Mouse (Mus musculus): Measurements from ENCODE around the gene Pllp. TPM values are rescaled to one million over a fixed set of nuclear protein-coding genes. Genes with fewer than 3 reads are reported as not detected.
A peak's percentile ranks its signal among the peaks of the same experiment; 100 is the strongest.

The Pllp gene
- total RNA-seq (2017): not detected in 3 replicates

DNA sequence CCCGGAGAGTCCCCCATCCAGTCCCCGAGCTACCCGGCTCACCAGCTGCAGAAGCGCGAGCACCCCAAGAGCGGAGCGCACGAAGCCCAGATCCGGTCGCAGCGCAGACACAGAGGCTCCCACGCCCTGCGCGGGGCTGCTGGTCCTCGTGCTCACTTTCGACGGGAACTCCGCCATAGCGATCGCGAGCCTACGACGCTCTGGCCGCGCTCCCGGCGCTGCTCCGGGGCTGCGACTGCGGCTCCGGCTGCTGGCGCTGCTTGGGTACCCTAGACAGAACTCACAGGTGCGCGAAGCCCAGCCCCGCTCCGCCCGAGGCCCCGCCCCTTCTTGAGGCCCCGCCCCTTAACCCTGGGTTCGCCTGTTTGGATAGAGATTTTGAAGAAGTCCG lies at the start of gene Pllp:
Gene Pllp (minus strand): TSS at position 285 of the 391 bp plus-strand sequence.
- ATAC-seq (replicated peaks; ENCODE audit: insufficient number of reproducible peaks, low FRiP score, low TSS enrichment, poor library complexity, severe bottlenecking): 0 out of 2 replicates have a peak, but pooled peaks have one; percentile 29

DNA sequence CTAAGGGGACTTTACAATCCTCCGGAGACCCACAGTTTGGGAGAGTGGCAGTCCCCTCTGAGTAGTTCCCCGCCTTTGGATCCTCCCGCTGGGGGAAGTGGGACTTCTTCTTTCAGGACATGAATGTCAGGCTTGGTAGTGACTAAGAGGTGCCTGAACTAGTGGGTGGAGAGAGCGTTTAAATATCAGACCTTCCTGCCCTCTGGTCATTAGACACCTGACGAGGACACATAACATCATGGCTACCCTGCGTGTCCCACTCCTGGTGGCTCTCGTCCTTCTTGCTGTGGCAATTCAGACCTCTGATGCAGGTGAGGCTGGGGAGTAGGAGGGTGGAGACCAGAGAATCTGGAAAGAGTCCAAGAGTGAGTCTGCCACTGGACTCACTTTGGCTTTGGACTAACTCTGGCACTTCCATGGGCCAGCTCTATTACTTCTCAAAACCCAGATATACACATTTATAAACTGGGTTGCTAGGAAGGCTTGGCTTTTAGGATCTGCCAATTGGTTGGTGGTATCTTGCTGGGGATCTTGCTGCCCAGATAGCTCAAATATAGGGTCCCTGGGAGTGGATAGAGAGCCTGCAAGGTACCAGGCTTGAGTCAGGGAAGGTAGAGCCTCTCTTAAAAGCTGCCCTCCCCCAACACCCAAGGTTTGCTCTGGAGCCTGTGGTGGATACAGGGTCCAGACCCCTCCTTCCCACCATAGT lies 49.6 kb upstream of the Pllp start, which contains the start of gene Ccl22:
Gene Ccl22 (plus strand): TSS at position 115 of the 709 bp plus-strand sequence.
- no peak for ATAC-seq (replicated peaks; ENCODE audit: insufficient number of reproducible peaks, low FRiP score, low TSS enrichment, poor library complexity, severe bottlenecking)

DNA sequence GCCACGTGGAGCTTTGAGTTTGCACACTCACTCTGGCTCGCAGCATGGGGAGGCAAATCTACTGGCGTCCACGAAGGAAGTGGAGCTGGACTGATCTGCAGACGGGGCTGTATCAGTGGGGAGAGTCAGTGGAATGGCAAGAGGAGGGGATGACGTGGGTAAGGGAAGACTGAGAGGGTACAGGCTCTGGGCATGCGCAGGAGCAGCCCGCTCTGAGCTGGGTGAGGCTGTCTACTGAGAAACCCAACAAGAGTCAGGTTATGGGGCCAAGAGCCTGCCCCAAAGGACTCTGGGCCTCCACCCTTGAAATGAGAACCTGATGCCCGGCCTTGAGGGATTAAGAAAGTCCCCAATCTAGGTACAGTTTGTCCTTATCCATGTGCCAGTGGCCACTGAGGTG lies 48.9 kb upstream of the Pllp start:
- no peak for ATAC-seq (replicated peaks; ENCODE audit: insufficient number of reproducible peaks, low FRiP score, low TSS enrichment, poor library complexity, severe bottlenecking)

DNA sequence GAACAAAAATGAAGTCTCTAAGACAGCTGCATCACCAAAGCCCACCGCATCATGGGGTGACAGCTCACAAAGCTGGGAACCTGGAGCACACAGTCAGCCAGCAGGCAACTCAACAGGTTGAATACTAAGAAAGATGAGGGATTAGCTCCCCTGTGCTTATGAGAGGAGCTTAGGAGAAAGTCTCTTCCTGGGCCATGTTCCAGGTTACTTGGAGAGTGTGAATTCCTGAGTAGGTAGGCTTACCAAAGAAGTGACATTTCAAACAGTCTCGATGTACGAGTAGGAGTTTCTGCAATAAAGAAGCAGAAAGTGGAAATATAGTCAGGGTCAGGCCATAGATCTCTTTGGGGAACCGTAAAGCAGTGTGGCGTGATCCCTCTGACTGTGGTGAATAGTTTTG lies 48.4 kb upstream of the Pllp start:
- ATAC-seq (replicated peaks; ENCODE audit: insufficient number of reproducible peaks, low FRiP score, low TSS enrichment, poor library complexity, severe bottlenecking): no peak

DNA sequence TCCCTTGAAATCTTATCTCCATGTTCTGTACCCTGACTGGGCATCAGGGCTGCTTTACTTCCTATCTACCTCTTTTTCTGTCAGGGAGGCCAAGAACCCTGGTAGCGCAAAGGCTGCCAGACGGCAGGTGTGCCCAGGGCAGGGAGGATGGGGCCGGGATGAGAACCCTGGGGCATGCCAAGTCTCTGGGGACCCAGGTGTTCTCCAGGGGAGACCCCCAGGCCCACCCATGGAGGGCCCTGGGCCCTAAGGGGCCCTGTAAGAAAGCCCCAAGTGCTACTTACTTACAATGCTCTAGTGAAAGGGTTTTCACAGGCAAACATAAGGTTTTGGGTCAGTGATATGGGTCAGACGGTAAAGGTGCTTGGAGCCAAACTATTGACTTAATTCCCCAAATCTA lies 45.6 kb upstream of the Pllp start:
- ATAC-seq (replicated peaks; ENCODE audit: insufficient number of reproducible peaks, low FRiP score, low TSS enrichment, poor library complexity, severe bottlenecking): no peak

DNA sequence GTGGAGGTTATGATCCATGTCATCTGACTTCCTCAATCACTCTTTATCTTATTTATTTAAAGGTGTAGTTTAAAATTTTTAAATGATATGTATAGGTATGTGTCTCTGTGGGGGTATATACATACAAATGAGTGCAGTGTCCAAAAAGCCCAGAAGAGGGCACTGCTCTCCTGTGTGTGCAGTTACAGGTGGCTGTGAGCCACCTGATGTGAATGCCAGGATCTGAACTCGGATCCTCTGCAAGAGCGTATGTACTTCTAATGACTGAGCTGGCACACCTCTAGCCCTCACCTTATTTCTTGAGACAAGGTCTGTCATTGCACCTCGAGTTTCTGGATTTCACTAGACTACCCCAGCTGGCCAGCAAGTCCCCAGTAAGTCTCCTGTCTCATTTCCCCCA lies 44.5 kb upstream of the Pllp start:
- ATAC-seq (replicated peaks; ENCODE audit: insufficient number of reproducible peaks, low FRiP score, low TSS enrichment, poor library complexity, severe bottlenecking): no peak

DNA sequence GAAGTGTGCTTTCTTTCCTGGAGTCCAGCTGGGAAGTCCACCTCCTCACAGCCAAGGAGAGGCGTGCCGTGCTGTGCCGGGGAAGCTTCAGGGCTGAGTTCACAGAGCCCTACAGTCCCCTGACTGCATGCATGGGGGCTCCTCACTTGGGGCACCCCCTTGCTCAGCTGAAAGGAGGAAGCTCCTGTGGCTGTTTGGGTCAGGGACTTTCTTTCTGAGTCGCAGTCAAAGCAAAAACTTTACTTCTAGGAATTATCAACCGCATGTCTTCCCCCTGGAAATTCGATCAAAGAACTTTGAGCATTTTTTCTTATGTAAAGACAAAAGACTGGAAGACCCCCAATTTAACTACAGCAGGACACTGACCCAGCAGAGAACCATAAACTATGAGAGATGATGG lies 43.8 kb upstream of the Pllp start:
- ATAC-seq (replicated peaks; ENCODE audit: insufficient number of reproducible peaks, low FRiP score, low TSS enrichment, poor library complexity, severe bottlenecking): no peak

DNA sequence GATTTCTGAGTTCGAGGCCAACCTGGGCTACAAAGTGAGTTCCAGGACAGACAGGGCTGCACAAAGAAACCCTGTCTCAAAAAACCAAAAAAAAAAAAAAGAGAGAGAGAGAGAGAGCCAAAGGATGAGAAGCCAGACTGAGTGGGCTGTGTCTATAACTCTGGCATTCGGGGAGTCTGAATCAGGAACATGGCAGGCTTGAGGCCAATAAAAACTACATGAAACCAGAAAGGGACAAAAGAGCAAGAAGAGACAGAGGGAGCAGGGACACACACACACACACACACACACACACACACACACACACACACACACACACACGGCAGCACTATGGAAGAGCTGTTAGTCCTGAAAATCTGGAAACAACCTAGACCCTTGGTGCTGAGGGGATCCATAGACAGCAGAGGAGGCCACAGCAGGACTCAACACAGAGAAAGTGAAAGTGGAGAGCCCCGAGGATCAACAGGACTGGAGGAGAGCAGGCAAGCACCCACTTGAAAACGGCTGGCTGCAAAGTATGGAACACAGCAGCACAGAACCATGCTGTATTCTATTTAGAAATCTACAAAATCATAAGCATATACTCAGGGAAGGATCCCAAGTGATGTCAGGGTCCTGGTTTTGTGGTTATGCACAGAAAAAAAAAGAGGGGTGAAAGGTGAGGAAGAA lies 39.5 kb upstream of the Pllp start:
- ATAC-seq (replicated peaks; ENCODE audit: insufficient number of reproducible peaks, low FRiP score, low TSS enrichment, poor library complexity, severe bottlenecking): no peak

DNA sequence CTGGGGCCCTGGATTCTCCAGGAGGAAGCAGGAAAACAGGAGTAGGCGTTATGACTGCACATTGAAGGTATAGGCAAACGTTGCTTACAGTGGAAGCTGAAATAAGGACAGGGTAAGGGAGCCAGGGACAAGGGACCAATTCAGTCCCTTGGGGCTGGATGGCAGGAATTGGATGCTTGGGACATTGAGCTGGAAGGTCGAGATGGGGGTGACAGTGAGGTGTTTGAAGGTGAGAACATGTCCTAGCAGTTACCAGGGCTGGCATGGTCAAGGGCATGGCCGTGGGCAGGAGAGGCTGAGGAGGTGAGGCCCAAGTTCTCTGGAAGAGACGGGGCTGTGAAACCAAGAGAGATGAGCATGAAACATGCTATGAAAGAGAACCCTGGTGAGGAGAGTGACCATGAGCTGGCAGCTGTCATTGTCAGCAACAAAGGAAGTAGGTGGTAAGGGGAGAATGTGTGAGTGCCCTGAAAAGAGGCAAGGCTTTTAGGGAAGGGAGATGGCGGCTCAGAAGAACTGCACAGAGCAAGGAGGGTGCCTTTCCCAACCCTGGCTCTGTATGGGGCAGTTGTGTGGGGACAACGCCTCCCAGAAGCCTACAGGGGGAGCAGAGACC lies 38.8 kb upstream of the Pllp start:
- no peak for ATAC-seq (replicated peaks; ENCODE audit: insufficient number of reproducible peaks, low FRiP score, low TSS enrichment, poor library complexity, severe bottlenecking)

DNA sequence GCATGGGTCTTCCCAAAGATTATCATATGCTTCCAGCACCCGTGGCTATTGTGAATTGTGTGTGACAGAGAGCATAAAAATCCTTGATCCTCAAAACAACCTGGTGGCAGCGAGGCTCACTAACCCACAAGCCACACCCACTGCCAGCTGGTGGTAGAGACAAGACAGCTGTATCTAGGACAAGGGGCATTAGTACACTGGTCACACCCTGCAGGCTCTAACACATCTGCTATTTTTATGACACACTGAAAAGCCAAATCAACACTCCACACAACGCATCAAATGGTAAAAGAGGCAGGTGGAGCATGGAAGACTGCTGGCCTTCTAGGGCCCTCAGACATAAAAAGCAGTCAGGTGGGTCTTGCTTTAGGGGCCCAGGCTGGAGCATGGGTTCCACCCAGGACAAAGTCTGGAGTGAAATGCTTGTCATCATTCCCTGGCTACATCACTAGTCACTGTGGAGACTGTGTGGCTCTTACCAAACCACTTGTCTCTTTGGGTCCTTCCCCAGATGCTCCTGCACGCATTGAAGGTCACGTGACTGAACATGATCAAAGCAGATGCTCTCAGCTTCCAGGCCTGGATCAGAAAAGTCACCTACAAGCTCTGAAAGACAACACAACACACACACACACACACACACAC lies 37.9 kb upstream of the Pllp start:
- no peak for ATAC-seq (replicated peaks; ENCODE audit: insufficient number of reproducible peaks, low FRiP score, low TSS enrichment, poor library complexity, severe bottlenecking)

DNA sequence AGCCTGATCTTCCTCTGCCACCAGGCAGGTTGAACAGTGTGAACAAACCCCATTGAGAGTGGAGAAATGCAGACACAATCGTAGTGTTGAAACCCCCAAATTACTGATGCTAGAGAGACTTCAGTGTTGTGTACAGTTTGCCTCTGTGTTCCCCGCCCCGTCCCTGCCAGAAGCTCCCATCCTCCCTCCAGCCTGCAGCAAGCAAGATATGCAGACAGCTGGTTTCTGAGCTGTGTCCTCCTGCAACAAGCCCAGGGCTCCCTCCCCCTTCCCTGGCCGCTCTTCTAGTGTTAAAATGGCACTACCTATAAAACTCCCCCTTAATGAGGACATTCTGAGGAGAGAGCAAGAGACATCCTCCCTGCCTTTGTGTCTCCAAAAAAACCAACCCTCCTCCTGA lies 33.2 kb upstream of the Pllp start:
- ATAC-seq (replicated peaks; ENCODE audit: insufficient number of reproducible peaks, low FRiP score, low TSS enrichment, poor library complexity, severe bottlenecking): no peak

DNA sequence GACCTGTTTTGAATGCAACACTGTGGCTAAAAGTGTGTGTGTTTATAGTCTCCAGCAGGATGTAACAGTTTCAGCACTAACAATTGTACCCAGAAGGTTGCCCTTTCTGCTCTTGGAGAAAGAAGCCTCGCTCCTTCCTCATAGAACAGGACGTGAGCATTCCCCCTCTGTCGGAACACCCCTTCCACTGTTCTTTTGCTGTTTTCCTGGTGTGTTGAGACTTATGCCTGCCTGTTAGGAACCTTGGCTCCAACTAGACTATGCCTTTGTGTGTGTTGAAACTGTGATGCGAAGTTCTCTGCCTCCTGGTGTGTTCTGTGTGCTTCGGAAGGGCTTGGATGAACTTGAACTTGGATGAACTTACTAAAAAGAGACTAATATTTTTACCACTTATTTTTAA lies 29.9 kb upstream of the Pllp start:
- ATAC-seq (replicated peaks; ENCODE audit: insufficient number of reproducible peaks, low FRiP score, low TSS enrichment, poor library complexity, severe bottlenecking): no peak

DNA sequence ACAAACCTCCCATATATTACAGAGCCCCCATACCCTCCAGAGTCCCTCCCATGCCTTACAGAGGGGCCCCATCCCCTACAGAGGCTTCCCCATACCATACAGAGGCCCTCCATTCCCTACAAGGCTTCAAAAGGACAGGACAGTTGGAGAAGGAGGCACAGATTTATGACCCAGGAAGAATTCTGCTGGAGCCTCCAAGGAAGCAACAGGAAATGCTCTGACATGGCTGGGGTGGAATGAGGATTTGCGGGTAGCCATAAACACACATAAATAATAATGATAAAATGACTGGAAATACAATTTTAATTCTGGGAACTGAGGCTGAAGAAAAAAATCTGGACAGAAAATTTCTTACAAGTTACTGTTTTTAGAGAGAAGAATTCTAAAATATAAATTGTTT lies 20.8 kb upstream of the Pllp start:
- no peak for ATAC-seq (replicated peaks; ENCODE audit: insufficient number of reproducible peaks, low FRiP score, low TSS enrichment, poor library complexity, severe bottlenecking)

DNA sequence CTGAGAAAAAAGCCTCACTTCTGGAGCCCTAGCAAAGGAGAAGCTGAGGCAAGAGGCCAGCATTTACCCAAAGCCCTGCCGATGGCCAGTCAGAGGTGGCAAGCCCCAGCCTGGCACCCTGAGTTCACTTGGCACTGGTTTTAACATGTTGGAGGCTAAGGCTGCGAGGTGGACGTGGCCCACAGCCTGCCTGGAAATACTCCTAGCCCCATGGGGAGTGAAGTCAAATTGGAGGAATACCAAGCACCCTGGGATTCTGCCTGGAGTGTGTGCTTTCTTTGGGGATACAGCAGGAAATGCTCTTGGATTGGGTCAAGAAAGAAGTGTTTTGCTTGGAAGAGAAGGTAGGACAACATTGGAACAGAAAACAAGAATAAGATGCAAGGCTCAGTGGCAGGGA lies 19.8 kb upstream of the Pllp start:
- ATAC-seq (replicated peaks; ENCODE audit: insufficient number of reproducible peaks, low FRiP score, low TSS enrichment, poor library complexity, severe bottlenecking): no peak

DNA sequence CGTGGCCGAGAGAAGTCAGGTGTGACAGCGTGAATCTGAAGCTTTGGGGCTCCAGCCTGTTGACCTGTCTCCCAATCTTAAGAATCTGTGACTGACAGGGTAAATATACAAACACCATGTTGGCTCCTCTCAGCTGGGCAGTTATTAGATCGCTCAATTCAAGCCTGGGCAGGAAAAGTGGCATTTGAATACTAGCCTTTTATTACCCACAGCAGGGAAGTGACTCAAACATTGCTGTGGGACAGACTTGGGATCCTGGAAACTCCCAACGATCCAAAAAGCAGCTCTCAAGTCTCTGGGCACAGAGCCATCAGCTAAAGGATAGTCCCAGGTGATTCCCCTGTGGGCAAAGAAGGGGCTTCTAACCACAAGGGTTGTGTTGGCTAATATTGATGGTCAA lies 18.5 kb upstream of the Pllp start:
- no peak for ATAC-seq (replicated peaks; ENCODE audit: insufficient number of reproducible peaks, low FRiP score, low TSS enrichment, poor library complexity, severe bottlenecking)

DNA sequence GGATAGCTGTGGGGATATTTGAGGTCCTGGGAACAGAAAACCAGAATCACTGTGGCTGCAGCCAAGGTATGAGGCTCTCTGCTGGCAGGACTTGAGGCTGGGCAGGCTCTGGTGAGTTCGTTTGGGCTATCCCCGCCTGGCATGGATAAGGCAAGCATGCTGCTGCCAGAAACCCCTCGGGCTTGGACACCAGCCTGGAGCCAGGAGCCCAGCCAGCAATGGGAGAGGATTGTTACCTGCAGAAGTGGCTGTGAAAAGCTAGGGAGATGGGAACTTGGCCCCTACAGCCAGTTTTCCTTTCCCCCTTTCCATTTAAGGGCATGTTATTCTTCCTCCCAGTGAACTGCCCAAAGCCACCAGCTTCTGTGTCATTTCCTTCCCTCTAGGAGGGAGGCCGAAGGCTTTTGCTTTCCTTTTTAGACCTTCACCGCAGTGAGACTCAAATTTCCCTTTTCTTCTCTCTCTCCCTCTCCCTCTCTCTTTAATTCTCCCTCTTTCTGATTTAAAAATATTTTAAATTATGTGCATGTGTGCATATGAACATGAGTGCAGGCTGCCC lies 15.2 kb upstream of the Pllp start:
- 0 out of 2 replicates have a peak, but pooled peaks have one; percentile 27 for ATAC-seq (replicated peaks; ENCODE audit: insufficient number of reproducible peaks, low FRiP score, low TSS enrichment, poor library complexity, severe bottlenecking)

DNA sequence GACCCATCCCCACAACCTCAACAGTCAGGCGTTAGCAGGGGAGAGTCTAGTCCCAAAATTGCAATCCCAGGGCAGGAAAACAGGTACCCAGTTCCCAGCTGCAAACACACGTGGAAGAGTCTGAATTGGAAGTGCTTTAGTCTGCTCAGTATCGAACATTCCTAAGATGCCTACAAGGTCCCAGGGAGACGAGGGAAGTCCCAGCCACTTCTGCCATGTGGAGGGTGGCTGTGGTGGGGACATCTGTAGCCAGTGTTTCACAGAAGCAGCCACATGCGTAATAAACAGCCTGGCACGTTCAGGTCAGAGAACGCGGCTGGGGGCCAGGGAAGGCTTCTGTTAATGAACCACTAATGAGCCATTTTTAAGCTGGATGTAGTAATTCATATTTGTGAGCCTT lies 14.3 kb upstream of the Pllp start:
- ATAC-seq (replicated peaks; ENCODE audit: insufficient number of reproducible peaks, low FRiP score, low TSS enrichment, poor library complexity, severe bottlenecking): no peak

DNA sequence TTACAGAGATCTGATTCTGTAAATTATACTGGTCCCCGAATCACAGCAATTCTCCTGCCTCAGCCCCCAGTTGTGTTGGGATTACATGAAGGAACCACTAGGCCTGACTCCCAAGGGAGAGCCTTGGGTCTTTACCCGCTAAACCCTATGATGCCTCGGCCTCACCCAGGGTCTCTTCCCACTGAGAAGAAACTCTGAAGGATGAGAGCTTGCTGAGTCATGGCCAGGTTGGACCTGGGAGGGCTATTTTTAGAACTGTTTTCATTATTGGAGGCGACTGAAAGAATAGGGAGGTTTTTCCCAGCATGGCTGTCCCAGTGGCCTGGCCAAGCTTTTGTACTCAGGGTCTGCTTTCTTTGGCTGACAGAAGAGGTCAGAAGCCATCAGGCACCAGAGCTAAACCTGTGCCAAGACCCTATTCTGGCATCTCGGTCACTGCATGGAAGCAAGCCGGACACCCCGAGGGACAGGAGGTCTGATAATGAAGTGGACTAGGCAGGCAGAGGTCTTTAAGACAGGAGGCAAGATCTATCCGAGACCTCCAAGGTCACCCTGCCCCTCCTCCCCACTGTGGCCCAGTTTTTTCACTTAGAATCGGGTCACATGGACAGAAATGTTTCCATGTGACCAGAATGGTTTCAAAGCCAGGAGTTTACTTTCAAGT lies 10.8 kb upstream of the Pllp start:
- no peak for ATAC-seq (replicated peaks; ENCODE audit: insufficient number of reproducible peaks, low FRiP score, low TSS enrichment, poor library complexity, severe bottlenecking)

All from monocyte, adult 5-6 weeks (primary cell).